Mouse (Mus musculus) kidney, postnatal 0 days (tissue): ENCODE results near the gene Pax7. TPM values are rescaled to one million over a fixed set of nuclear protein-coding genes. Genes with fewer than 3 reads are reported as not detected.

Experiments used
- ATAC-seq: fragments of 200-750 bp; cut with Nextera tagmentation; replicated peaks from 2 replicates; pipeline ENCODE4 v1.8.0; 2017; ENCODE audit warnings: low read depth, moderate number of reproducible peaks, moderate TSS enrichment, moderate library complexity; ENCODE audit not compliant: low FRiP score
- DNase-seq: peaks from one replicate; pipeline ENCODE4 v3.0.0-alpha.2; 2016; ENCODE audit warnings: low spot score
- H3K27ac ChIP-seq: fragments of 300-500 bp; sonication (generic); 2 replicates; pipeline ENCODE4 v1.5.1; 2014; ENCODE audit warnings: mild to moderate bottlenecking
- H3K27me3 ChIP-seq: fragments of 300-500 bp; sonication (generic); 2 replicates; pipeline ENCODE4 v1.6.1; 2014; ENCODE audit warnings: low read length, mixed read lengths; ENCODE audit not compliant: insufficient read depth
- H3K36me3 ChIP-seq: fragments of 300-500 bp; sonication (generic); 2 replicates; pipeline ENCODE4 v1.6.1; 2014; ENCODE audit warnings: low read length, mixed read lengths; ENCODE audit not compliant: insufficient read depth
- H3K4me1 ChIP-seq: fragments of 300-500 bp; sonication (generic); replicated peaks from 2 replicates; pipeline ENCODE4 v1.6.1; 2014; ENCODE audit warnings: antibody characterized with exemption, low read length, mixed read lengths; ENCODE audit not compliant: insufficient read depth
- H3K4me2 ChIP-seq: fragments of 300-500 bp; sonication (generic); 2 replicates; pipeline ENCODE4 v1.6.1; 2014; ENCODE audit warnings: mild to moderate bottlenecking, low read length, moderate library complexity, mixed read lengths
- H3K4me3 ChIP-seq: fragments of 300-500 bp; sonication (generic); replicated peaks from 2 replicates; pipeline ENCODE4 v1.5.1; 2014; ENCODE audit warnings: low read depth, low read length
- H3K9ac ChIP-seq: fragments of 300-500 bp; sonication (generic); 2 replicates; pipeline ENCODE4 v1.6.1; 2014; ENCODE audit warnings: low read depth, low read length
- H3K9me3 ChIP-seq: fragments of 300-500 bp; sonication (generic); replicated peaks from 2 replicates; pipeline ENCODE4 v1.6.1; 2016; ENCODE audit warnings: low read length, inconsistent platforms, mixed read lengths
- CTCF ChIP-seq: IDR thresholded peaks from 2 replicates; pipeline ENCODE4 v1.5.1; 2016; ENCODE audit warnings: antibody characterized with exemption, low read depth, mild to moderate bottlenecking, moderate library complexity
- WGBS: fragments of 180-500 bp; shearing (Covaris S2); extraction: QIAGEN DNeasy Blood & Tissue Kit; methylation state at CpG from one replicate; pipeline ENCODE4 v1.1.7; 2014; 5-methylcytosine and 5-hydroxymethylcytosine counted together
- polyA plus RNA-seq: library from polyadenylated mRNA; unstranded; fragments of >200 nt; fragmentation: Nextera tagmentation; extraction: Ambion mirVana; gene quantifications from 2 replicates; pipeline ENCODE4 v1.2.1, GENCODE M21; 2015

Gene Pax7
- polyA plus RNA-seq, 1 experiment from 2014 or later = not detected

GRCm38 (mm10) chr4:139832281-139833035 lies 870 bp downstream of the Pax7 start:
- no peak for TF ChIP-seq CTCF
- Histone ChIP-seq H3K27me3 (peaks cover 95% of the 10 kb centered on the region), H3K4me2 (peak overlapping the region; percentile 6), H3K36me3 (no peaks in the 10 kb centered on the region), H3K4me1 (peaks cover 7% of the 10 kb centered on the region; the same call in 1 of the 2 replicates), H3K4me3 (peak overlapping the region; percentile 2; the same call in 1 of the 2 replicates), H3K27ac (no peak overlapping the region), H3K9me3 (no peaks in the 10 kb centered on the region), H3K9ac (no peak overlapping the region)
- ATAC-seq (no peak), DNase-seq (no peak)
- 1% methylated on average over 54 of the region's 55 CpGs for WGBS

GRCm38 (mm10) chr4:139831501-139832230 lies 1.7 kb downstream of the Pax7 start:
- DNase-seq = no peak
- Histone ChIP-seq H3K27me3 (peaks cover 97% of the 10 kb centered on the region), H3K36me3 (no peaks in the 10 kb centered on the region), H3K4me2 (no peak overlapping the region), H3K4me1 (peaks cover 7% of the 10 kb centered on the region; the same call in 1 of the 2 replicates), H3K27ac (no peak overlapping the region), H3K9ac (no peak overlapping the region), H3K4me3 (no peak overlapping the region), H3K9me3 (no peaks in the 10 kb centered on the region)
- WGBS = 1% methylated on average over 57 of the region's 57 CpGs
- ATAC-seq = no peak
- no peak for TF ChIP-seq CTCF

GRCm38 (mm10) chr4:139830581-139831387 lies 2.5 kb downstream of the Pax7 start:
- peaks cover 100% of the 10 kb centered on the region for H3K27me3 ChIP-seq
- WGBS = 2% methylated on average over 24 of the region's 24 CpGs
- no peaks in the 10 kb centered on the region for H3K9me3 ChIP-seq
- no peaks in the 10 kb centered on the region for H3K36me3 ChIP-seq
- H3K4me1 ChIP-seq = peaks cover 7% of the 10 kb centered on the region; the same call in 1 of the 2 replicates
- H3K27ac ChIP-seq = no peak overlapping the region
- H3K4me3 ChIP-seq = no peak overlapping the region
- no peak overlapping the region for H3K9ac ChIP-seq
- H3K4me2 ChIP-seq = no peak overlapping the region
- DNase-seq (no peak), ATAC-seq (no peak)
- no peak for TF ChIP-seq CTCF

GRCm38 (mm10) chr4:139830053-139830452 lies 3.3 kb downstream of the Pax7 start:
- Histone ChIP-seq H3K4me3 (no peak overlapping the region), H3K27me3 (peaks cover 100% of the 10 kb centered on the region), H3K9ac (no peak overlapping the region), H3K4me1 (peaks cover 7% of the 10 kb centered on the region; the same call in 1 of the 2 replicates), H3K36me3 (no peaks in the 10 kb centered on the region), H3K9me3 (no peaks in the 10 kb centered on the region), H3K4me2 (no peak overlapping the region), H3K27ac (no peak overlapping the region)
- ATAC-seq (no peak), DNase-seq (no peak)
- 2% methylated on average over 14 of the region's 14 CpGs for WGBS
- no peak for TF ChIP-seq CTCF

GRCm38 (mm10) chr4:139828871-139829590 lies 4.3 kb downstream of the Pax7 start:
- H3K4me2 ChIP-seq = no peak overlapping the region
- H3K36me3 ChIP-seq = no peaks in the 10 kb centered on the region
- H3K4me3 ChIP-seq = no peak overlapping the region
- no peak overlapping the region for H3K27ac ChIP-seq
- 2% methylated on average over 16 of the region's 16 CpGs for WGBS
- DNase-seq (no peak), ATAC-seq (no peak)
- peaks cover 7% of the 10 kb centered on the region; the same call in 1 of the 2 replicates for H3K4me1 ChIP-seq
- TF ChIP-seq CTCF = no peak
- H3K27me3 ChIP-seq = peaks cover 100% of the 10 kb centered on the region
- no peak overlapping the region for H3K9ac ChIP-seq
- no peaks in the 10 kb centered on the region for H3K9me3 ChIP-seq
